Mouse (Mus musculus) embryonic facial prominence, embryonic 11.5 days (tissue): ENCODE measurements around the gene Olfr1261. TPM values are rescaled to one million over a fixed set of nuclear protein-coding genes. Genes with fewer than 3 reads are reported as not detected.

Experiments
- polyA plus RNA-seq: library from polyadenylated mRNA; unstranded; fragments of >200 nt; fragmentation: Nextera tagmentation; extraction: Ambion mirVana; gene quantifications from 2 replicates; pipeline ENCODE4 v1.2.1, GENCODE M21; 2014

Olfr1261 gene
- polyA plus RNA-seq, 1 experiment from 2014 or later = not detected

Other genes with a start within 250 kb of the Olfr1261 start
- gene Olfr1253, start 234.1 kb upstream of the Olfr1261 start, polyA plus RNA-seq = not detected in 2 replicates
- not detected in 2 replicates for gene Olfr1254, start 197.6 kb upstream of the Olfr1261 start, polyA plus RNA-seq
- not detected in 2 replicates for gene Olfr1255, start 179.2 kb upstream of the Olfr1261 start, polyA plus RNA-seq
- not detected in 2 replicates for gene Olfr1256, start 149.7 kb upstream of the Olfr1261 start, polyA plus RNA-seq
- gene Olfr48, start 143.0 kb upstream of the Olfr1261 start, polyA plus RNA-seq = not detected in 2 replicates
- not detected in 2 replicates for gene Olfr1257, start 112.8 kb upstream of the Olfr1261 start, polyA plus RNA-seq
- not detected in 2 replicates for gene Olfr1258, start 63.9 kb upstream of the Olfr1261 start, polyA plus RNA-seq
- not detected in 2 replicates for gene Olfr1259, start 42.6 kb upstream of the Olfr1261 start, polyA plus RNA-seq
- not detected in 2 replicates for gene Olfr1260, start 16.9 kb upstream of the Olfr1261 start, polyA plus RNA-seq
- not detected in 2 replicates for gene Olfr1262, start 8.9 kb downstream of the Olfr1261 start, polyA plus RNA-seq
- not detected in 2 replicates for gene Olfr1263, start 20.9 kb downstream of the Olfr1261 start, polyA plus RNA-seq
- not detected in 2 replicates for gene Olfr1264, start 34.4 kb downstream of the Olfr1261 start, polyA plus RNA-seq
- gene Olfr1265, start 44.1 kb downstream of the Olfr1261 start, polyA plus RNA-seq = not detected in 2 replicates
- not detected in 2 replicates for gene Olfr140, start 72.4 kb downstream of the Olfr1261 start, polyA plus RNA-seq
- gene Olfr1269, start 130.2 kb downstream of the Olfr1261 start, polyA plus RNA-seq = not detected in 2 replicates
- gene Olfr32, start 151.1 kb downstream of the Olfr1261 start, polyA plus RNA-seq = 0.08 TPM in 1 of 2 replicates, not detected in the other
- gene Olfr1270, start 161.9 kb downstream of the Olfr1261 start, polyA plus RNA-seq = 0.07 TPM in 1 of 2 replicates, not detected in the other
- gene Olfr1506, start 233.3 kb downstream of the Olfr1261 start, polyA plus RNA-seq = not detected in 2 replicates